Comparison of ENCODE assay signal across 8 mouse cellular contexts in genomic region chr11:88161651-88162362, GRCm38 (mm10). TPM values are rescaled to one million over a fixed set of nuclear protein-coding genes. Genes with fewer than 3 reads are reported as not detected.
DNase-seq lines count a peak whose midpoint lies in the region; ATAC-seq and TF ChIP-seq lines count a peak whose summit lies in the region.

No protein-coding gene starts in this region.

- peak overlapping the region; percentile 24 to 50 for H3K4me3 ChIP-seq in ES-E14 (ENCODE audit: insufficient read depth in 1 of 2, low read depth in 1 of 2, low read length in 2 of 2, poor library complexity in 1 of 2, severe bottlenecking in 1 of 2)
- H3K4me3 ChIP-seq in hindbrain, embryonic 11.5 days (ENCODE audit: low read depth, low read length) = peak overlapping the region; percentile 27
- H3K4me3 ChIP-seq in lung, postnatal 0 days (ENCODE audit: low read depth, low read length) = peak overlapping the region; percentile 40

- DNase-seq in ES-E14 (ENCODE audit: low read depth, low spot score) = peak; percentile 75
- peak; percentile 94 to 96 for DNase-seq in cerebellum, adult 18-20 months
- peak; percentile 91 for DNase-seq in hindbrain, embryonic 11.5 days (ENCODE audit: low spot score)
- peak; percentile 69 to 80 for DNase-seq in layer of hippocampus, postnatal 14 days (ENCODE audit: low spot score in 2 of 2)
- DNase-seq in lung, postnatal 0 days (ENCODE audit: low spot score) = peak; percentile 94
- peak; percentile 86 for DNase-seq in ovary, adult 18-20 months (ENCODE audit: low spot score)
- DNase-seq in thymus, adult 18-20 months = peak; percentile 47 to 59

- no peak for TF ChIP-seq EP300 in lung, postnatal 0 days (IDR thresholded peaks at IDR 0.05)

- ATAC-seq in frontal cortex, adult (ENCODE audit: low TSS enrichment) = peak; percentile 46
- ATAC-seq in hindbrain, embryonic 11.5 days (ENCODE audit: low FRiP score) = peak; percentile 82
- peak; percentile 84 for ATAC-seq in lung, postnatal 0 days

- peak; percentile 93 for TF ChIP-seq CTCF in lung, postnatal 0 days (IDR thresholded peaks at IDR 0.05)

- in situ Hi-C loops in ES-E14 (cut with MboI; ENCODE audit: low sequenced_read_pairs in 2 of 2, unreplicated experiment in 2 of 2) = no loop called here

- no peaks in the 10 kb centered on the region for H3K27me3 ChIP-seq in hindbrain, embryonic 11.5 days (ENCODE audit: control insufficient read depth, insufficient read depth, low read length)
- no peaks in the 10 kb centered on the region for H3K27me3 ChIP-seq in lung, postnatal 0 days (replicated peaks; ENCODE audit: insufficient read depth, low read length)

- whole genome bisulfite sequencing in hindbrain, embryonic 11.5 days = 0% methylated on average over 11 of the region's 15 CpGs
- WGBS in lung, postnatal 0 days = 2% methylated on average over 13 of the region's 15 CpGs

- H3K36me3 ChIP-seq in ES-E14 (ENCODE audit: control insufficient read depth, insufficient read depth, low read length, poor library complexity, severe bottlenecking) = no peaks in the 10 kb centered on the region
- no peaks in the 10 kb centered on the region for H3K36me3 ChIP-seq in hindbrain, embryonic 11.5 days (ENCODE audit: control insufficient read depth, insufficient read depth, low read length)
- no peaks in the 10 kb centered on the region for H3K36me3 ChIP-seq in lung, postnatal 0 days (ENCODE audit: insufficient read depth, low read length)

- H3K9me3 ChIP-seq in ES-E14 (ENCODE audit: control insufficient read depth, insufficient read depth, low read depth, low read length) = no peaks in the 10 kb centered on the region
- no peaks in the 10 kb centered on the region for H3K9me3 ChIP-seq in hindbrain, embryonic 11.5 days (ENCODE audit: control insufficient read depth, low read length)
- no peaks in the 10 kb centered on the region for H3K9me3 ChIP-seq in lung, postnatal 0 days (ENCODE audit: low read length)

- peak overlapping the region; percentile 39; the same call in 1 of the 2 replicates for H3K9ac ChIP-seq in ES-E14 (ENCODE audit: insufficient read depth, low read depth, low read length, poor library complexity, severe bottlenecking)
- peak overlapping the region; percentile 42; the same call in 1 of the 2 replicates for H3K9ac ChIP-seq in hindbrain, embryonic 11.5 days (ENCODE audit: low read depth, low read length)
- peak overlapping the region; percentile 35; the same call in 1 of the 2 replicates for H3K9ac ChIP-seq in lung, postnatal 0 days (replicated peaks; ENCODE audit: low read depth)

- peaks cover 11 to 34% of the 10 kb centered on the region in 2 experiments for H3K4me1 ChIP-seq in ES-E14 (ENCODE audit: control insufficient read depth in 2 of 2, insufficient read depth in 2 of 2, low read length in 2 of 2, poor library complexity in 1 of 2)
- H3K4me1 ChIP-seq in hindbrain, embryonic 11.5 days (replicated peaks; ENCODE audit: control insufficient read depth, insufficient read depth, low read length) = peaks cover 18% of the 10 kb centered on the region
- peaks cover 7% of the 10 kb centered on the region for H3K4me1 ChIP-seq in lung, postnatal 0 days (ENCODE audit: insufficient read depth, low read depth, low read length)

- peak overlapping the region; percentile 67 for H3K27ac ChIP-seq in ES-E14 (ENCODE audit: insufficient read depth, low read depth, low read length, poor library complexity, severe bottlenecking)
- peak overlapping the region; percentile 96 for H3K27ac ChIP-seq in hindbrain, embryonic 11.5 days (ENCODE audit: low read depth, low read length)
- H3K27ac ChIP-seq in lung, postnatal 0 days (ENCODE audit: low read length) = peak overlapping the region; percentile 86

- H3K4me2 ChIP-seq in hindbrain, embryonic 11.5 days (replicated peaks; ENCODE audit: low read depth, low read length) = peak overlapping the region; percentile 63
- peak overlapping the region; percentile 60 for H3K4me2 ChIP-seq in lung, postnatal 0 days (replicated peaks; ENCODE audit: low read depth, low read length)

TF ChIP-seq in ES-E14, 5 proteins besides CTCF, POLR2A, EP300 and RAD21:
- TF ChIP-seq CHD2 (IDR thresholded peaks at IDR 0.05; ENCODE audit: low read depth, low read length) (no peak), ZC3H11A (IDR thresholded peaks at IDR 0.05; ENCODE audit: borderline replicate concordance, low read depth, low read length) (no peak; the same call in 1 of the 2 replicates), ZNF384 (IDR thresholded peaks at IDR 0.05; ENCODE audit: low read depth, low read length) (no peak), HCFC1 (IDR thresholded peaks at IDR 0.05; ENCODE audit: borderline replicate concordance, insufficient read depth, low read length) (no peak), MAFK (IDR thresholded peaks at IDR 0.05; ENCODE audit: insufficient read depth, low read depth, low read length) (no peak)
TF ChIP-seq in ES-E14: peak in this region for 0.

RNA-seq across cellular contexts. Expression of gene Mrps23, which starts 42.4 kb away (rescaled TPM):
- 94.7 and 139 TPM in 2 replicates for total RNA-seq in ES-E14 (2012; rRNA removed)
- polyA plus RNA-seq in hindbrain, embryonic 11.5 days (2014; fragmentation: Nextera tagmentation; extraction: Ambion mirVana) = 83.2 and 84.5 TPM in 2 replicates
- total RNA-seq in layer of hippocampus, postnatal 14 days (2021) = 10 to 100 TPM; 58.2 to 61.3 TPM
- polyA plus RNA-seq in lung, postnatal 0 days (2015; fragmentation: Nextera tagmentation; extraction: Ambion mirVana) = 46.5 TPM in 2 replicates

Comparison
In these comparisons a context has a peak if more than half of its experiments do, and no peak if none do; other contexts are left out.
1. Peak in every context shown above with its lines: DNase-seq, ATAC-seq, H3K4me3 ChIP-seq and H3K27ac ChIP-seq.